Mouse (Mus musculus): ENCODE measurements around the gene Arsa. TPM values are rescaled to one million over a fixed set of nuclear protein-coding genes. Genes with fewer than 3 reads are reported as not detected.

The Arsa gene
- polyA plus RNA-seq, 1 experiment from 2014 or later: 14.2 TPM

GRCm38 (mm10) chr15:89465052-89465451 is 12.2 kb downstream of the Arsa start:
- DNase-seq: no peak
- Histone ChIP-seq H3K4me1 (ENCODE audit: insufficient read depth) (no peaks in the 10 kb centered on the region), H3K4me2 (no peak overlapping the region), H3K9me3 (ENCODE audit: low read depth, low read length) (no peaks in the 10 kb centered on the region), H3K36me3 (ENCODE audit: insufficient read depth) (no peaks in the 10 kb centered on the region), H3K27me3 (ENCODE audit: insufficient read depth, low read length) (no peaks in the 10 kb centered on the region), H3K9ac (no peak overlapping the region), H3K4me3 (ENCODE audit: low read depth, low read length) (no peak overlapping the region), H3K27ac (ENCODE audit: low read depth) (no peak overlapping the region)
- WGBS: 0% methylated on average over 1 of the region's 1 CpGs
- no peak for TF ChIP-seq CTCF (IDR thresholded peaks at IDR 0.05; ENCODE audit: low read depth)
- no peak for ATAC-seq (ENCODE audit: insufficient read depth)

GRCm38 (mm10) chr15:89463334-89464235 is 13.6 kb downstream of the Arsa start:
- peak; percentile 33; the same call in 1 of the 2 replicates for TF ChIP-seq CTCF (IDR thresholded peaks at IDR 0.05; ENCODE audit: low read depth)
- Histone ChIP-seq H3K27ac (ENCODE audit: low read depth) (no peak overlapping the region), H3K9ac (no peak overlapping the region), H3K4me3 (ENCODE audit: low read depth, low read length) (no peak overlapping the region), H3K27me3 (ENCODE audit: insufficient read depth, low read length) (no peaks in the 10 kb centered on the region), H3K9me3 (ENCODE audit: low read depth, low read length) (no peaks in the 10 kb centered on the region), H3K36me3 (ENCODE audit: insufficient read depth) (no peaks in the 10 kb centered on the region), H3K4me2 (no peak overlapping the region), H3K4me1 (ENCODE audit: insufficient read depth) (no peaks in the 10 kb centered on the region)
- WGBS: 45% methylated on average over 5 of the region's 5 CpGs
- ATAC-seq (ENCODE audit: insufficient read depth): no peak
- peak; percentile 48 for DNase-seq

- no peak for ATAC-seq (ENCODE audit: insufficient read depth)
- DNase-seq: no peak
- Histone ChIP-seq H3K4me1 (ENCODE audit: insufficient read depth) (no peaks in the 10 kb centered on the region), H3K36me3 (ENCODE audit: insufficient read depth) (no peaks in the 10 kb centered on the region), H3K27ac (ENCODE audit: low read depth) (no peak overlapping the region), H3K4me2 (no peak overlapping the region), H3K9me3 (ENCODE audit: low read depth, low read length) (no peaks in the 10 kb centered on the region), H3K9ac (no peak overlapping the region), H3K27me3 (ENCODE audit: insufficient read depth, low read length) (0 out of 2 replicates have a peak, but pooled peaks cover 2% of the 10 kb centered on the region), H3K4me3 (ENCODE audit: low read depth, low read length) (no peak overlapping the region)
- no peak for TF ChIP-seq CTCF (IDR thresholded peaks at IDR 0.05; ENCODE audit: low read depth)
- 63% methylated on average over 7 of the region's 7 CpGs for WGBS
Observed at GRCm38 (mm10) chr15:89462176-89462575, 15.0 kb downstream of the Arsa start.

- Histone ChIP-seq H3K9ac (no peak overlapping the region), H3K9me3 (ENCODE audit: low read depth, low read length) (no peaks in the 10 kb centered on the region), H3K36me3 (ENCODE audit: insufficient read depth) (no peaks in the 10 kb centered on the region), H3K4me3 (ENCODE audit: low read depth, low read length) (no peak overlapping the region), H3K27me3 (ENCODE audit: insufficient read depth, low read length) (0 out of 2 replicates have a peak, but pooled peaks cover 5% of the 10 kb centered on the region), H3K4me1 (ENCODE audit: insufficient read depth) (no peaks in the 10 kb centered on the region), H3K4me2 (no peak overlapping the region), H3K27ac (ENCODE audit: low read depth) (no peak overlapping the region)
- TF ChIP-seq CTCF (IDR thresholded peaks at IDR 0.05; ENCODE audit: low read depth): no peak
- no peak for ATAC-seq (ENCODE audit: insufficient read depth)
- no peak for DNase-seq
- WGBS: 63% methylated on average over 15 of the region's 15 CpGs
Observed at GRCm38 (mm10) chr15:89461321-89461720, 15.9 kb downstream of the Arsa start.

DNA sequence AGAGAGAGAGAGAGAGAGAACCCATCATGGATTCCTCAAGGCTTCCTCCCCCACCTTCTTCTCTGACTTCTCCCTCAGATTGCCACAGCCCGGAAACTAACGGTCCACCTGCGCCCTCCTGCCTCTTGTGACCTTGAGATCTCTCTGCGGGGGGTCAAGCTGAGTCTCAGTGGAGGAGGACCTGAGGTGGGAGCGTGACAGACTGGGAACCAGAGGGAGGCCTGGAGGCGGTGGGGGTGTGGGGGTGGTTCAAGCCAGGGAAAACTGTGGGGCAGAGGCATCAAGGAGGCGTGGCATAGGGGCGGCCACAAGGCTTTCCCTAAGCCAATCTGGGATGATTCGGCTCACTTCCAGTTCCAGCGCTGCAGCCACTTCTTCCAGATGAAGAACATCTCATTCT is 16.9 kb downstream of the Arsa start:
- no peak for ATAC-seq (ENCODE audit: insufficient read depth)

GRCm38 (mm10) chr15:89459821-89460220 is 17.4 kb downstream of the Arsa start:
- Histone ChIP-seq H3K4me3 (ENCODE audit: low read depth, low read length) (no peak overlapping the region), H3K4me1 (ENCODE audit: insufficient read depth) (no peaks in the 10 kb centered on the region), H3K9me3 (ENCODE audit: low read depth, low read length) (no peaks in the 10 kb centered on the region), H3K36me3 (ENCODE audit: insufficient read depth) (no peaks in the 10 kb centered on the region), H3K9ac (no peak overlapping the region), H3K4me2 (no peak overlapping the region), H3K27ac (ENCODE audit: low read depth) (no peak overlapping the region), H3K27me3 (ENCODE audit: insufficient read depth, low read length) (0 out of 2 replicates have a peak, but pooled peaks cover 9% of the 10 kb centered on the region)
- TF ChIP-seq CTCF (IDR thresholded peaks at IDR 0.05; ENCODE audit: low read depth): no peak
- 77% methylated on average over 7 of the region's 7 CpGs for WGBS
- DNase-seq (no peak), ATAC-seq (ENCODE audit: insufficient read depth) (no peak)

More for the DNA sequence above, 16.9 kb downstream of the Arsa start:
- H3K4me3 ChIP-seq (ENCODE audit: low read depth, low read length): no peak overlapping the region
- no peak overlapping the region for H3K9ac ChIP-seq
- H3K27me3 ChIP-seq (ENCODE audit: insufficient read depth, low read length): 0 out of 2 replicates have a peak, but pooled peaks cover 5% of the 10 kb centered on the region
- WGBS: 61% methylated on average over 10 of the region's 10 CpGs
- no peaks in the 10 kb centered on the region for H3K9me3 ChIP-seq (ENCODE audit: low read depth, low read length)
- H3K27ac ChIP-seq (ENCODE audit: low read depth): no peak overlapping the region
- H3K36me3 ChIP-seq (ENCODE audit: insufficient read depth): no peaks in the 10 kb centered on the region
- H3K4me2 ChIP-seq: no peak overlapping the region
- DNase-seq: no peak
- no peak for TF ChIP-seq CTCF (IDR thresholded peaks at IDR 0.05; ENCODE audit: low read depth)
- no peaks in the 10 kb centered on the region for H3K4me1 ChIP-seq (ENCODE audit: insufficient read depth)

GRCm38 (mm10) chr15:89458942-89459341 is 18.3 kb downstream of the Arsa start:
- WGBS: 91% methylated on average over 15 of the region's 15 CpGs
- TF ChIP-seq CTCF (IDR thresholded peaks at IDR 0.05; ENCODE audit: low read depth): no peak
- ATAC-seq (ENCODE audit: insufficient read depth): no peak

More at GRCm38 (mm10) chr15:89458942-89459341, 18.3 kb downstream of the Arsa start:
- H3K27ac ChIP-seq (ENCODE audit: low read depth): no peak overlapping the region
- H3K4me2 ChIP-seq: no peak overlapping the region
- no peak overlapping the region for H3K9ac ChIP-seq
- no peaks in the 10 kb centered on the region for H3K4me1 ChIP-seq (ENCODE audit: insufficient read depth)
- peaks cover 18% of the 10 kb centered on the region for H3K27me3 ChIP-seq (ENCODE audit: insufficient read depth, low read length)
- no peaks in the 10 kb centered on the region for H3K9me3 ChIP-seq (ENCODE audit: low read depth, low read length)
- no peaks in the 10 kb centered on the region for H3K36me3 ChIP-seq (ENCODE audit: insufficient read depth)
- no peak for DNase-seq
- H3K4me3 ChIP-seq (ENCODE audit: low read depth, low read length): no peak overlapping the region

Data from lung, embryonic 14.5 days (tissue).